Mouse (Mus musculus): ENCODE results near the gene Nkx2-5.

GRCm38 (mm10) chr17:26845149-26846050 lies 591 bp upstream of the Nkx2-5 start:
- TF ChIP-seq POLR2A (IDR thresholded peaks at IDR 0.05; ENCODE audit: borderline replicate concordance, low read depth, low read length) (no peak), CTCF (IDR thresholded peaks at IDR 0.05; ENCODE audit: low read depth, low read length) (no peak)

Measured in bone marrow macrophage, adult 2 months (primary cell).